Mouse (Mus musculus) left cerebral cortex, postnatal 4 days (tissue): Measurements from ENCODE around the gene Folh1. TPM values are rescaled to one million over a fixed set of nuclear protein-coding genes. Genes with fewer than 3 reads are reported as not detected.
"Not testable (repeated sequence)": the region's sequence is repeated elsewhere in the genome, so short reads cannot be mapped to it uniquely, and the experiment has no call there.

ENCODE experiments used
- DNase-seq: peaks from one replicate; pipeline ENCODE4 v3.0.0-alpha.2; 2022
- intact Hi-C: fragments of 180-260 bp; cut with DNase I; formaldehyde crosslinking; loops from one replicate; pipeline ENCODE4 v1.15.1; 2025
- total RNA-seq, 2 experiments: library from RNA; stranded (reverse); gene quantifications; 2 replicates each; pipeline ENCODE4 v1.2.3; 2021

Folh1 gene
- total RNA-seq, result 1 to 10 TPM in 1 of 2 experiments, under 1 TPM in 1; 0.82 to 1.1 TPM

GRCm38 (mm10) chr7:86775617-86776325 lies at the start of gene Folh1:
TSS of gene Folh1 (minus strand) at chr7:86775943.
- DNase-seq, result peak; percentile 42
- intact Hi-C loops, result no loop called here

- intact Hi-C loops, result no loop called here
- no peak for DNase-seq
Measured at GRCm38 (mm10) chr7:86816466-86816865, 40.7 kb upstream of the Folh1 start.

- intact Hi-C loops, DNase-seq: not testable (repeated sequence)
Measured at GRCm38 (mm10) chr7:86815716-86816115, 40.0 kb upstream of the Folh1 start.

- DNase-seq, intact Hi-C loops: not testable (repeated sequence)
Measured at GRCm38 (mm10) chr7:86815241-86815640, 39.5 kb upstream of the Folh1 start.

GRCm38 (mm10) chr7:86794727-86795126 lies 19.0 kb upstream of the Folh1 start, which contains the start of gene Vmn2r77:
TSS of gene Vmn2r77 (plus strand) at chr7:86795027.
- intact Hi-C loops, result no loop called here
- DNase-seq, result no peak

- no peak for DNase-seq
- intact Hi-C loops, result no loop called here
Measured at GRCm38 (mm10) chr7:86771621-86772020, 4.1 kb downstream of the Folh1 start.

- intact Hi-C loops, result no loop called here
- DNase-seq, result no peak
Measured at GRCm38 (mm10) chr7:86764628-86765027, 11.1 kb downstream of the Folh1 start.

GRCm38 (mm10) chr7:86760751-86761150 lies 15.0 kb downstream of the Folh1 start:
- intact Hi-C loops, result no loop called here
- DNase-seq, result no peak

- no peak for DNase-seq
- intact Hi-C loops, result no loop called here
Measured at GRCm38 (mm10) chr7:86725013-86725412, 50.7 kb downstream of the Folh1 start.

GRCm38 (mm10) chr7:86688030-86688429 lies 87.7 kb downstream of the Folh1 start, which contains the start of gene Olfr292:
TSS of gene Olfr292 (plus strand) at chr7:86688330.
- DNase-seq, result no peak
- intact Hi-C loops, result no loop called here

Other genes starting within 250 kb of the Folh1 start
- gene Olfr295, start 192.1 kb downstream of the Folh1 start, total RNA-seq, result not detected
- gene Olfr294, start 159.3 kb downstream of the Folh1 start, total RNA-seq, result not detected
- not detected for gene Olfr293, start 126.9 kb downstream of the Folh1 start, total RNA-seq
- not detected for gene Olfr292, start 87.6 kb downstream of the Folh1 start, total RNA-seq
- gene Vmn2r77, start 19.1 kb upstream of the Folh1 start, total RNA-seq, result not detected
- not detected for gene Vmn2r78, start 139.2 kb upstream of the Folh1 start, total RNA-seq
- gene Vmn2r79, start 220.2 kb upstream of the Folh1 start, total RNA-seq, result under 1 TPM in 1 of 2 experiments, not detected in 1; 0.04 TPM